Mouse (Mus musculus) cerebellum, adult 9-11 months (tissue): ENCODE measurements at regions not wholly inside any gene's neighbourhood (a gene's known extent, or its start where the extent isn't known, plus 50 kb on each side); places are given as distances from the start of the nearest gene placed in this dataset.
A peak's percentile ranks its signal among the peaks of the same experiment; 100 is the strongest.

Source experiments
- DNase-seq: peaks from one replicate; pipeline ENCODE4 v3.0.0; 2022

- no peak for DNase-seq
Measured at GRCm38 (mm10) chr9:78917336-78917735, 302.0 kb downstream of the Cd109 start.

GRCm38 (mm10) chr9:78925977-78926593 is 310.7 kb downstream of the Cd109 start:
- no peak for DNase-seq

GRCm38 (mm10) chr9:78941648-78942047 is 326.3 kb downstream of the Cd109 start:
- no peak for DNase-seq

GRCm38 (mm10) chr9:78964813-78965212 is 349.5 kb downstream of the Cd109 start:
- DNase-seq = no peak

GRCm38 (mm10) chr9:78965226-78965950 is 350.0 kb downstream of the Cd109 start:
- peak; percentile 40 for DNase-seq

- DNase-seq = peak; percentile 30
Measured at GRCm38 (mm10) chr9:78971731-78972130, 356.4 kb downstream of the Cd109 start.

- DNase-seq = no peak
Measured at GRCm38 (mm10) chr9:78983734-78984133, 368.4 kb downstream of the Cd109 start.

- no peak for DNase-seq
Measured at GRCm38 (mm10) chr9:78985184-78985864, 370.0 kb downstream of the Cd109 start.

GRCm38 (mm10) chr9:78991310-78991709 is 376.0 kb downstream of the Cd109 start:
- no peak for DNase-seq

GRCm38 (mm10) chr9:79001081-79001480 is 385.7 kb downstream of the Cd109 start:
- no peak for DNase-seq

- no peak for DNase-seq
Measured at GRCm38 (mm10) chr9:79001930-79002329, 386.6 kb downstream of the Cd109 start.

GRCm38 (mm10) chr9:79004296-79004980 is 389.1 kb downstream of the Cd109 start:
- peak; percentile 90 for DNase-seq

GRCm38 (mm10) chr9:79022291-79022690 is 406.9 kb downstream of the Cd109 start:
- DNase-seq = peak; percentile 65

- no peak for DNase-seq
Measured at GRCm38 (mm10) chr9:79028234-79028633, 412.9 kb downstream of the Cd109 start.

GRCm38 (mm10) chr9:79029456-79029855 is 414.1 kb downstream of the Cd109 start:
- no peak for DNase-seq

- DNase-seq = peak; percentile 72
Measured at GRCm38 (mm10) chr9:79035677-79036076, 420.3 kb downstream of the Cd109 start.

- no peak for DNase-seq
Measured at GRCm38 (mm10) chr9:79037054-79037453, 421.7 kb downstream of the Cd109 start.

- DNase-seq = peak; percentile 80
Measured at GRCm38 (mm10) chr9:79038971-79039370, 423.6 kb downstream of the Cd109 start.

GRCm38 (mm10) chr9:79044344-79044743 is 429.0 kb downstream of the Cd109 start:
- no peak for DNase-seq

- DNase-seq = no peak
Measured at GRCm38 (mm10) chr9:79045314-79045713, 430.0 kb downstream of the Cd109 start.

- DNase-seq = no peak
Measured at GRCm38 (mm10) chr9:79071961-79072360, 456.6 kb downstream of the Cd109 start.

- no peak for DNase-seq
Measured at GRCm38 (mm10) chr9:79109611-79110010, 494.3 kb downstream of the Cd109 start.

- no peak for DNase-seq
Measured at GRCm38 (mm10) chr9:79111326-79111725, 496.0 kb downstream of the Cd109 start.
